Mouse (Mus musculus): ENCODE measurements at regions not wholly inside any gene's neighbourhood (a gene's known extent, or its start where the extent isn't known, plus 50 kb on each side); places are given as distances from the start of the nearest gene placed in this dataset.

GRCm38 (mm10) chr8:115626396-115627136 lies 81.0 kb downstream of the Maf start:
- DNase-seq = no peak

- no peak for DNase-seq
Observed at GRCm38 (mm10) chr8:115625072-115625471, 82.5 kb downstream of the Maf start.

GRCm38 (mm10) chr8:115618049-115618760 lies 89.4 kb downstream of the Maf start:
- peak; percentile 66 to 77 for DNase-seq

GRCm38 (mm10) chr8:115616871-115617605 lies 90.6 kb downstream of the Maf start:
- DNase-seq = no peak

GRCm38 (mm10) chr8:115613946-115614584 lies 93.5 kb downstream of the Maf start:
- DNase-seq = no peak

GRCm38 (mm10) chr8:115612119-115612518 lies 95.5 kb downstream of the Maf start:
- DNase-seq = no peak

- DNase-seq = no peak
Observed at GRCm38 (mm10) chr8:115599771-115600170, 107.8 kb downstream of the Maf start.

- no peak for DNase-seq
Observed at GRCm38 (mm10) chr8:115597226-115597953, 110.2 kb downstream of the Maf start.

GRCm38 (mm10) chr8:115589721-115590120 lies 117.9 kb downstream of the Maf start:
- DNase-seq = no peak

- no peak for DNase-seq
Observed at GRCm38 (mm10) chr8:115589076-115589475, 118.5 kb downstream of the Maf start.

GRCm38 (mm10) chr8:115584311-115584907 lies 123.2 kb downstream of the Maf start:
- no peak for DNase-seq

GRCm38 (mm10) chr8:115583221-115583620 lies 124.4 kb downstream of the Maf start:
- no peak for DNase-seq

- DNase-seq = no peak
Observed at GRCm38 (mm10) chr8:115581940-115582517, 125.6 kb downstream of the Maf start.

GRCm38 (mm10) chr8:115568394-115568793 lies 139.2 kb downstream of the Maf start:
- no peak for DNase-seq

GRCm38 (mm10) chr8:115565768-115566167 lies 141.8 kb downstream of the Maf start:
- no peak for DNase-seq

- no peak for DNase-seq
Observed at GRCm38 (mm10) chr8:115562362-115562761, 145.2 kb downstream of the Maf start.

- no peak for DNase-seq
Observed at GRCm38 (mm10) chr8:115560985-115561916, 146.3 kb downstream of the Maf start.

- no peak for DNase-seq
Observed at GRCm38 (mm10) chr8:115555452-115555851, 152.1 kb downstream of the Maf start.

GRCm38 (mm10) chr8:115554185-115554584 lies 153.4 kb downstream of the Maf start:
- DNase-seq = no peak

GRCm38 (mm10) chr8:115551262-115551661 lies 156.3 kb downstream of the Maf start:
- DNase-seq = no peak

Data from thymus, postnatal 36 days (tissue).